Mouse (Mus musculus): ENCODE measurements at regions not wholly inside any gene's neighbourhood (a gene's known extent, or its start where the extent isn't known, plus 50 kb on each side); places are given as distances from the start of the nearest gene placed in this dataset.

- no peak for DNase-seq (ENCODE audit: low spot score in 2 of 2)
These were observed 348.4 kb downstream of the Speer2 start for GRCm38 (mm10) chr16:69515122-69515521.

- no peak for DNase-seq (ENCODE audit: low spot score in 2 of 2)
These were observed 386.2 kb downstream of the Speer2 start for GRCm38 (mm10) chr16:69477317-69477716.

- DNase-seq (ENCODE audit: low spot score in 2 of 2), result peak in 1 of 2 experiments; percentile 1
These were observed 394.3 kb downstream of the Speer2 start for GRCm38 (mm10) chr16:69469024-69469780.

- no peak for DNase-seq (ENCODE audit: low spot score in 2 of 2)
These were observed 404.4 kb downstream of the Speer2 start for GRCm38 (mm10) chr16:69459171-69459570.

GRCm38 (mm10) chr16:69424661-69425634 lies 438.6 kb downstream of the Speer2 start:
- no peak for DNase-seq (ENCODE audit: low spot score in 2 of 2)
